Mouse (Mus musculus) mature B cell (primary cell): ENCODE results near the gene Tmem8.
"Not testable (repeated sequence)": the region's sequence is repeated elsewhere in the genome, so short reads cannot be mapped to it uniquely, and the experiment has no call there.

Experiments used
- in situ Hi-C: fragments of 300-500 bp; cut with MboI; formaldehyde crosslinking; loops from 2 replicates; pipeline ENCODE4 v1.14.3; 2019

Tmem8 gene

GRCm38 (mm10) chr17:26111722-26112121, 1.4 kb upstream of the Tmem8 start:
- in situ Hi-C loops: no loop called here

- in situ Hi-C loops: no loop called here
These were observed 348 bp upstream of the Tmem8 start for GRCm38 (mm10) chr17:26112751-26113150.

- in situ Hi-C loops: no loop called here
These were observed 962 bp downstream of the Tmem8 start for GRCm38 (mm10) chr17:26114061-26114460.

DNA sequence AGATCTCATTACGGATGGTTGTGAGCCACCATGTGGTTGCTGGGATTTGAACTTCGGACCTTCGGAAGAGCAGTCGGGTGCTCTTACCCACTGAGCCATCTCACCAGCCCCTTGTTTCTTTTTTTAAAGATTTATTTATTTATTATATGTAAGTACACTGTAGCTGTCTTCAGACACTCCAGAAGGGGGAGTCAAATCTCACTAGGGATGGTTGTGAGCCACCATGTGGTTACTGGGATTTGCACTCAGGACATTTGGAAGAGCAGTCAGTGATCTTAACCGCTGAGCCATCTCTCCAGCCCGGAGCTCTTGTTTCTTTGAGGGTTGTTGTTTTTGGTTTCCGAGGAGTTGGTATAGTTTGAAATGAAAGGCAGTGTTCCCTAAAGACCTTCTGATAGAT, 1.4 kb downstream of the Tmem8 start:
- in situ Hi-C loops: not testable (repeated sequence)

DNA sequence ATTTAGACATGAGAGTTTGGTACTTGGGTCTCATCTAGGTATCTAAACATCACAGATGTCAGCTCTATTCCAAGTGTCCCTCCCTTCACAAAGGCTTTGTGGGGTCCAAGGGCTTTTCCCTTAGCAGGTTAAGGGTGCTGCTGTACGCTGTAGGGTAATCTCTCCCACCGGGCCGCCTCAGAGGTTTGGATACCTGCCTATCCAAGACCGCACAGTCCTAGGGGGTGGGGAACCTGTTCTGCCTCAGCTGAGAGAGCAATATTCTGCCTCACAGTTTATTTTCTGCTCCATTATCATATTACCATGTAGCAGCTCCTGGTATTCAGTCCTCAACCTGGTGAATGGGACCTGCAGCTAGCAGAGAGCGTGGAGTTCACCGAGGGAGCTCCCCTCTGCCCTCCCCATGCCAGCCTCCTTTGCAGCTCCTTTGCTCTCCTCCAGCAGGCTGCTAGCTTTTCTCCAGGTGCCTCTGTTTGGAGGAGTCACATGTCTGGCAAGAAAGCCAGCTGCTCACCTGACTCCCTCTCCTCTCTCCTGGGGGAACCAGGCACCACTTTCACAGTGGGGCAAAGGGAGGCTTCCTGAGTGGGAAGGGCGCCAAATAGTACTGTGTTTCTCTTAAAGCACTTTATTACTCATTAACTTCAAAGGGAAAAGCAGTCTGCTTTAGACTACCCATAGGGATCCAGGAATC, 2.3 kb downstream of the Tmem8 start:
- in situ Hi-C loops: no loop called here

- in situ Hi-C loops: no loop called here
These were observed 2.9 kb downstream of the Tmem8 start for GRCm38 (mm10) chr17:26115956-26116487.

DNA sequence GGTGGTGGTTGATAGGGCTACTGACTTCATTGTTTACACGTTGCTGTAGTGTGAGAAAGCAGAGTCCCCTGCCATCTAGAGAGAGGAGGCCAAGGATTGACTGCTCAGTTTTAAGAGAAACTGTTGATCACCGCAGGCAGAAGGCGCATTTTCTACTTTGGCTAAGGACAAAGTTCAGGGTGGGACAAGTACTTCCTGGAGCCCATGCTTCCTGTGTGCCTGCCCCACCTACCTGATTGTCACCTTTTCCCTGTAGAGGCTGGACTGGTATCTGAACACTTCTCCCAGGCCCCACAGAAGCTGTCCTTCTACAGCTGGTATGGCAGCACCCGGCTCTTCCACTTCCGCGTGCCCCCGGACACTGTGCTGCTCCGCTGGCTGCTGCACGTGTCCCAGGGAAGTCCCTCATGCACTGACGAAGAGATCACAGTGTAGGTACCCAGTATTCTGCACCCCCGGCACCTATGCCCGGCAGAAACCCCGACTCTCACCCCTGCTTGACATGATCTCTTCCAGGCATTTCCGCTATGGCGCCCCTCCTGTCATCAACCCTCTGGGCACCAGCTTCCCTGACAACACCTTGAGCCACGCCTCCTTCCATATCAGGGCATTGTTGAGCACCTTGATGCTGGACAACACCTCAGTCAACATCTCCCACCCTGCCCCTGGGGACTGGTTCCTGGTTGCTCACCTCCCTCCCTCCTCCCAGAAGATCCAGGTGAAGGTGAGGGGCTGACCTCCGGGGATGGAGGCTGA, 3.6 kb downstream of the Tmem8 start:
- in situ Hi-C loops: no loop called here

- in situ Hi-C loops: no loop called here
These were observed 6.9 kb downstream of the Tmem8 start for GRCm38 (mm10) chr17:26119766-26120710.

DNA sequence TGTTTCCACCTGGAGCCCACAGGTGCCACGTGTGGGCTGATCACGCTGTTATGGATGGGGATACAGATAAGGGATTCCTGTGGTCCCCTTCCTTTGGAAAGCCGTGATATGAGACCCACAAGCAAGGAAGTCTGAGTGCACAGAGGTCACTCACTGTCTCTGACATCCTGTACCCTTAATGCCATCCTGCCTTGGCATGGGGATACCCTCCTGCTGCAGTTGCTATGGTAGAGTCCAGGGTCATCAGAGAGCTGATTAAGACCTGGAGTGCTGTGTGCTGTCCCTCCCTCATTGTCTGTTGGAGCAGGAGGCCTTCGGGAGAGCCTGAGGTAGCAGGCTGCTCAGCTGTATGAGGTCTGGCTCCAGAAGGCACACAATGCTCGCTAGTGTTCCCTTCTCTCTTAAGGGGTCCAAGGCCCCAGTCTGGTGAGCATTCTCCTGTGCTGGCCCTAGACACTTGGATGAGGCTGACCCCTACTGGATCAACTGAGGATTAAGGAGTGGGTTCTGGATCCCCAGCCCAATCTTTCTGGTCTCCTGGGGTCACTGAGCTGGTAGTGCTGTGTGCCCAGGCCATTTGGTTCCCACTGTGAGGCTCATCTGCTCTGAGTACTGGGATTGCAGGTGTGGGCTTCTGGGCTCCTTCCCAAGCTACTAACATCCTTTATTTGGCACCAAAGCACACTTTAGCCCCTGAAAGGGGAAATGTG, 9.5 kb downstream of the Tmem8 start:
- in situ Hi-C loops: no loop called here

GRCm38 (mm10) chr17:26123267-26123684, 10.2 kb downstream of the Tmem8 start, which contains the start of gene Mrpl28:
Gene Mrpl28 (plus strand): TSS chr17:26123500.
- in situ Hi-C loops: no loop called here

GRCm38 (mm10) chr17:26124560-26124959, 11.5 kb downstream of the Tmem8 start:
- in situ Hi-C loops: no loop called here

DNA sequence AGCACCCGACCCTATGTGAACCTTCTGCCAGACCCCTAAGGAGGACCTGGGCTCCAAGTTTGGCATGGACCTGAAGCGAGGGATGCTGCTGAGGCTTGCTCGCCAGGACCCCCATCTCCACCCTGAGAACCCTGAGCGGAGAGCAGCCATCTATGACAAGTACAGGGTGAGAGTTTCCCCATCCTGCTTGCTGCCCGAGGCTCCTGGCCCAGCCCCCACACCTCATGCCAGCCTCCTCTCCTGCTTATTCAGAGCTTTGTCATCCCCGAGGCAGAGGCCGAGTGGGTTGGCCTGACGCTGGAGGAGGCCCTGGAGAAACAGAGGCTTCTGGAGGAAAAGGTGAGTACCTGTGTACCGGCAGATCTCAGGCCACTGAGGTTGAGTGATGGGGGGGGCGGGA, 12.1 kb downstream of the Tmem8 start:
- in situ Hi-C loops: no loop called here

- in situ Hi-C loops: no loop called here
These were observed 18.1 kb downstream of the Tmem8 start for GRCm38 (mm10) chr17:26131062-26131732.

- in situ Hi-C loops: no loop called here
These were observed 19.1 kb downstream of the Tmem8 start for GRCm38 (mm10) chr17:26131856-26132853.

- in situ Hi-C loops: no loop called here
These were observed 24.1 kb downstream of the Tmem8 start for GRCm38 (mm10) chr17:26137106-26137750.

DNA sequence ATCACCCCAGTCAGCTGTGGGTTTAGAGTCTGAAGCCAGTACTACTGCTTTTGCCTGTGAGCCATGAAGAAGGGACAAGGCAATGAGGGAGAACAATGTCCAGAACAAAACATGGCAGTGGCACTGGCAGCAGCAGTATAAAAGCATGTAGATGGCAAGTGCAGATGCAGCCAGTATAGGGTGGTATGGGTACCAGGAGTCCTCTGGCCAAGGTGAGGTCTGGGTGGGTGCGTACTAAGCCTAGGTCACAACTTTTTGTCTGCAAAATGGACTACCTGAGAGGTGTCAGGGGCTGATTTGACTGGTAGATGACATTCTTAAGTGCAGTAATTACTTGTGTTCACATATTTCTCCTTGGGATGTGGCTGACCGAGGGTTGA, 24.6 kb downstream of the Tmem8 start:
- in situ Hi-C loops: no loop called here

GRCm38 (mm10) chr17:26138239-26138836, 25.2 kb downstream of the Tmem8 start, which contains the start of gene Axin1:
Gene Axin1 (plus strand): TSS chr17:26138688.
- in situ Hi-C loops: no loop called here

- in situ Hi-C loops: no loop called here
These were observed 25.8 kb downstream of the Tmem8 start for GRCm38 (mm10) chr17:26138901-26139381.
